Mouse (Mus musculus): ENCODE data around the gene Esr2. TPM values are rescaled to one million over a fixed set of nuclear protein-coding genes. Genes with fewer than 3 reads are reported as not detected.

Esr2 gene
- polyA plus RNA-seq, 1 experiment from 2014 or later = 0.32 TPM

- Histone ChIP-seq H3K4me3 (no peak overlapping the region), H3K9me3 (no peaks in the 10 kb centered on the region), H3K4me2 (no peak overlapping the region), H3K36me3 (peaks cover 100% of the 10 kb centered on the region), H3K27ac (replicated peaks) (no peak overlapping the region), H3K27me3 (replicated peaks) (no peaks in the 10 kb centered on the region), H3K4me1 (no peaks in the 10 kb centered on the region), H3K9ac (no peak overlapping the region)
- WGBS = 87% methylated on average over 20 of the region's 20 CpGs
- no peak for ATAC-seq (ENCODE audit: extremely low read depth, insufficient number of reproducible peaks, low FRiP score, low TSS enrichment)
These were observed 72.3 kb downstream of the Esr2 start for GRCm38 (mm10) chr12:76104596-76105351.

GRCm38 (mm10) chr12:76102621-76103020 lies 74.4 kb downstream of the Esr2 start:
- WGBS = 82% methylated on average over 12 of the region's 12 CpGs
- Histone ChIP-seq H3K4me1 (no peaks in the 10 kb centered on the region), H3K4me2 (no peak overlapping the region), H3K27me3 (replicated peaks) (no peaks in the 10 kb centered on the region), H3K36me3 (peaks cover 100% of the 10 kb centered on the region), H3K9ac (no peak overlapping the region), H3K4me3 (no peak overlapping the region), H3K9me3 (no peaks in the 10 kb centered on the region), H3K27ac (replicated peaks) (no peak overlapping the region)
- no peak for ATAC-seq (ENCODE audit: extremely low read depth, insufficient number of reproducible peaks, low FRiP score, low TSS enrichment)

GRCm38 (mm10) chr12:76095117-76096035 lies 81.7 kb downstream of the Esr2 start:
- ATAC-seq (ENCODE audit: extremely low read depth, insufficient number of reproducible peaks, low FRiP score, low TSS enrichment) = no peak
- Histone ChIP-seq H3K9me3 (no peaks in the 10 kb centered on the region), H3K9ac (no peak overlapping the region), H3K4me1 (peaks cover 33% of the 10 kb centered on the region), H3K27ac (replicated peaks) (0 out of 2 replicates have a peak overlapping the region, but pooled peaks have one; percentile 5), H3K27me3 (replicated peaks) (no peaks in the 10 kb centered on the region), H3K4me2 (no peak overlapping the region), H3K4me3 (no peak overlapping the region), H3K36me3 (peaks cover 84% of the 10 kb centered on the region)
- 56% methylated on average over 30 of the region's 30 CpGs for whole genome bisulfite sequencing

GRCm38 (mm10) chr12:76093613-76094588 lies 83.2 kb downstream of the Esr2 start:
- Histone ChIP-seq H3K27me3 (replicated peaks) (no peaks in the 10 kb centered on the region), H3K4me2 (no peak overlapping the region), H3K4me1 (peaks cover 33% of the 10 kb centered on the region), H3K27ac (replicated peaks) (0 out of 2 replicates have a peak overlapping the region, but pooled peaks have one; percentile 5), H3K9ac (no peak overlapping the region; the same call in 1 of the 2 replicates), H3K4me3 (no peak overlapping the region), H3K9me3 (no peaks in the 10 kb centered on the region), H3K36me3 (peaks cover 81% of the 10 kb centered on the region)
- WGBS = 70% methylated on average over 15 of the region's 15 CpGs
- ATAC-seq (ENCODE audit: extremely low read depth, insufficient number of reproducible peaks, low FRiP score, low TSS enrichment) = no peak

- H3K4me1 ChIP-seq = peaks cover 33% of the 10 kb centered on the region
- no peak overlapping the region for H3K9ac ChIP-seq
- H3K27ac ChIP-seq (replicated peaks) = peak overlapping the region; percentile 21; the same call in 1 of the 2 replicates
- H3K36me3 ChIP-seq = peaks cover 79% of the 10 kb centered on the region
- no peaks in the 10 kb centered on the region for H3K9me3 ChIP-seq
- ATAC-seq (ENCODE audit: extremely low read depth, insufficient number of reproducible peaks, low FRiP score, low TSS enrichment) = no peak
- no peak overlapping the region for H3K4me3 ChIP-seq
- WGBS = 41% methylated on average over 11 of the region's 11 CpGs
- H3K27me3 ChIP-seq (replicated peaks) = no peaks in the 10 kb centered on the region
- no peak overlapping the region for H3K4me2 ChIP-seq
These were observed 84.1 kb downstream of the Esr2 start for GRCm38 (mm10) chr12:76092789-76093466.

GRCm38 (mm10) chr12:76087025-76087424 lies 90.0 kb downstream of the Esr2 start:
- Histone ChIP-seq H3K4me1 (peaks cover 25% of the 10 kb centered on the region), H3K4me2 (no peak overlapping the region), H3K36me3 (peaks cover 46% of the 10 kb centered on the region), H3K27me3 (replicated peaks) (no peaks in the 10 kb centered on the region), H3K4me3 (no peak overlapping the region), H3K27ac (replicated peaks) (no peak overlapping the region), H3K9ac (no peak overlapping the region), H3K9me3 (no peaks in the 10 kb centered on the region)
- 62% methylated on average over 13 of the region's 13 CpGs for WGBS
- ATAC-seq (ENCODE audit: extremely low read depth, insufficient number of reproducible peaks, low FRiP score, low TSS enrichment) = no peak

GRCm38 (mm10) chr12:76085956-76086905 lies 90.8 kb downstream of the Esr2 start:
- Histone ChIP-seq H3K4me3 (no peak overlapping the region), H3K27ac (replicated peaks) (no peak overlapping the region), H3K36me3 (peaks cover 40% of the 10 kb centered on the region), H3K4me1 (peaks cover 33% of the 10 kb centered on the region), H3K4me2 (no peak overlapping the region), H3K9ac (no peak overlapping the region), H3K9me3 (no peaks in the 10 kb centered on the region), H3K27me3 (replicated peaks) (no peaks in the 10 kb centered on the region)
- WGBS = 64% methylated on average over 15 of the region's 15 CpGs
- ATAC-seq (ENCODE audit: extremely low read depth, insufficient number of reproducible peaks, low FRiP score, low TSS enrichment) = no peak

GRCm38 (mm10) chr12:76085066-76085465 lies 92.0 kb downstream of the Esr2 start:
- WGBS = 75% methylated on average over 9 of the region's 9 CpGs
- Histone ChIP-seq H3K36me3 (peaks cover 31% of the 10 kb centered on the region), H3K9me3 (no peaks in the 10 kb centered on the region), H3K27me3 (replicated peaks) (no peaks in the 10 kb centered on the region), H3K4me3 (no peak overlapping the region), H3K4me1 (peaks cover 44% of the 10 kb centered on the region), H3K4me2 (no peak overlapping the region), H3K27ac (replicated peaks) (no peak overlapping the region), H3K9ac (no peak overlapping the region)
- no peak for ATAC-seq (ENCODE audit: extremely low read depth, insufficient number of reproducible peaks, low FRiP score, low TSS enrichment)

- no peak for ATAC-seq (ENCODE audit: extremely low read depth, insufficient number of reproducible peaks, low FRiP score, low TSS enrichment)
- Histone ChIP-seq H3K4me3 (peak overlapping the region; percentile 48), H3K27me3 (replicated peaks) (no peaks in the 10 kb centered on the region), H3K9me3 (no peaks in the 10 kb centered on the region), H3K36me3 (peaks cover 30% of the 10 kb centered on the region), H3K4me2 (peak overlapping the region; percentile 78), H3K27ac (replicated peaks) (0 out of 2 replicates have a peak overlapping the region, but pooled peaks have one; percentile 3), H3K4me1 (peaks cover 37% of the 10 kb centered on the region), H3K9ac (peak overlapping the region; percentile 66)
- 8% methylated on average over 22 of the region's 22 CpGs for whole genome bisulfite sequencing
These were observed 95.4 kb downstream of the Esr2 start for GRCm38 (mm10) chr12:76081557-76082211.

All from heart, embryonic 13.5 days (tissue).